Mouse (Mus musculus): ENCODE results near the gene Ankrd36. TPM values are rescaled to one million over a fixed set of nuclear protein-coding genes. Genes with fewer than 3 reads are reported as not detected.
A peak's percentile ranks its signal among the peaks of the same experiment; 100 is the strongest.

Ankrd36 gene
- total and polyA plus RNA-seq, 2 experiments from 2014 or later: not detected

DNA sequence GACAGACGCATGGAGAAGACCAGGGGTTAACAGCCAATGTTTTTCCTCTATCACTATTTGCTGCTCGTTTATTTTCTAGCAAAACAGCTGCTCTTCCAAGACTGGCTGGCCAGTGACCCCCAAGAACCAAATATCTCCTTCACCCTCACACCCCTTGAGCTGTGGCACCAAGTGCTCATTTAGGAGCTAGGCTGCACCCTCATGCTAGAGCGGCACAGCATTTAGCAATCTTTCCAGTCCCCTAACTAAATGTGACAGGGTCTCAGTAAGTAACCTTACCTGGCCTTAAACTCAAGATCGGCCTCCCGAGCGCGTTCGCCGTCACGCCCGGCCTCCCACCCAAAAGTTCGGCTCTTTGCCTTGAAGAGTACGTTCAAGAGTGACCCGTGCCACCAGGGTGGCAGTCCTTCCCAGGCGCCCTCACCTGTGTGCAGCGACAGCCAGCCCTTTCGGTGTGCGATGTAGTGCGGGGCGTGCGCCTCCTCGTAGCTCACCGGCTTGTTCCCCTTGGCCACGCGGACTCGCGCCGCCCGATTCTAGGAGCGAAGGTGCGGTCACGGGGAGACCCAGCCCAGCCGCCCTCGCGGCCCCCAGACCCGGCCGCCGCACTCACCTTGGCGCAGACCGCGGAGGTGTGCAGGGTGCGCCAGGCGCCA lies 137.5 kb downstream of the Ankrd36 start:
- peaks cover 8% of the 10 kb centered on the region; the same call in 1 of the 2 replicates for H3K36me3 ChIP-seq (ENCODE audit: insufficient read depth, low read length)
- peak overlapping the region; percentile 89 for H3K9ac ChIP-seq (replicated peaks; ENCODE audit: low read length)
- H3K27ac ChIP-seq: peak overlapping the region; percentile 83
- no peaks in the 10 kb centered on the region for H3K9me3 ChIP-seq (ENCODE audit: low read length)
- H3K4me1 ChIP-seq (ENCODE audit: insufficient read depth, low read length): peaks cover 6% of the 10 kb centered on the region; the same call in 1 of the 2 replicates
- ATAC-seq (peak; percentile 78), DNase-seq (ENCODE audit: low spot score) (no peak)
- no peak for TF ChIP-seq CTCF (IDR thresholded peaks at IDR 0.05; ENCODE audit: low read depth)
- no peaks in the 10 kb centered on the region for H3K27me3 ChIP-seq (ENCODE audit: insufficient read depth, low read length)
- peak overlapping the region; percentile 81 for H3K4me2 ChIP-seq (ENCODE audit: low read depth, low read length)
- peak overlapping the region; percentile 96 for H3K4me3 ChIP-seq (ENCODE audit: low read length)
- WGBS: under 1% methylated on average over 43 of the region's 43 CpGs

- TF ChIP-seq CTCF (IDR thresholded peaks at IDR 0.05; ENCODE audit: low read depth): no peak
- H3K9ac ChIP-seq (replicated peaks; ENCODE audit: low read length): peak overlapping the region; percentile 89
These were observed 138.3 kb downstream of the Ankrd36 start for GRCm38 (mm10) chr11:5707530-5708353.

GRCm38 (mm10) chr11:5715179-5715578 lies 145.7 kb downstream of the Ankrd36 start:
- no peak for DNase-seq (ENCODE audit: low spot score)
- no peak overlapping the region for H3K27ac ChIP-seq
- no peaks in the 10 kb centered on the region for H3K4me1 ChIP-seq (ENCODE audit: insufficient read depth, low read length)
- ATAC-seq: no peak
- H3K27me3 ChIP-seq (ENCODE audit: insufficient read depth, low read length): no peaks in the 10 kb centered on the region
- H3K4me2 ChIP-seq (ENCODE audit: low read depth, low read length): no peak overlapping the region
- no peak for TF ChIP-seq CTCF (IDR thresholded peaks at IDR 0.05; ENCODE audit: low read depth)
- WGBS: 85% methylated on average over 9 of the region's 9 CpGs
- H3K36me3 ChIP-seq (ENCODE audit: insufficient read depth, low read length): peaks cover 42% of the 10 kb centered on the region
- no peaks in the 10 kb centered on the region for H3K9me3 ChIP-seq (ENCODE audit: low read length)
- H3K4me3 ChIP-seq (ENCODE audit: low read length): no peak overlapping the region
- no peak overlapping the region for H3K9ac ChIP-seq (replicated peaks; ENCODE audit: low read length)

More at GRCm38 (mm10) chr11:5707530-5708353, 138.3 kb downstream of the Ankrd36 start:
- Histone ChIP-seq H3K4me3 (ENCODE audit: low read length) (peak overlapping the region; percentile 96), H3K4me1 (ENCODE audit: insufficient read depth, low read length) (peaks cover 6% of the 10 kb centered on the region; the same call in 1 of the 2 replicates), H3K4me2 (ENCODE audit: low read depth, low read length) (peak overlapping the region; percentile 81), H3K27me3 (ENCODE audit: insufficient read depth, low read length) (no peaks in the 10 kb centered on the region), H3K27ac (peak overlapping the region; percentile 83), H3K36me3 (ENCODE audit: insufficient read depth, low read length) (peaks cover 8% of the 10 kb centered on the region; the same call in 1 of the 2 replicates), H3K9me3 (ENCODE audit: low read length) (no peaks in the 10 kb centered on the region)
- DNase-seq (ENCODE audit: low spot score) (peak; percentile 95), ATAC-seq (peak; percentile 97)
- 20% methylated on average over 49 of the region's 50 CpGs for WGBS

DNA sequence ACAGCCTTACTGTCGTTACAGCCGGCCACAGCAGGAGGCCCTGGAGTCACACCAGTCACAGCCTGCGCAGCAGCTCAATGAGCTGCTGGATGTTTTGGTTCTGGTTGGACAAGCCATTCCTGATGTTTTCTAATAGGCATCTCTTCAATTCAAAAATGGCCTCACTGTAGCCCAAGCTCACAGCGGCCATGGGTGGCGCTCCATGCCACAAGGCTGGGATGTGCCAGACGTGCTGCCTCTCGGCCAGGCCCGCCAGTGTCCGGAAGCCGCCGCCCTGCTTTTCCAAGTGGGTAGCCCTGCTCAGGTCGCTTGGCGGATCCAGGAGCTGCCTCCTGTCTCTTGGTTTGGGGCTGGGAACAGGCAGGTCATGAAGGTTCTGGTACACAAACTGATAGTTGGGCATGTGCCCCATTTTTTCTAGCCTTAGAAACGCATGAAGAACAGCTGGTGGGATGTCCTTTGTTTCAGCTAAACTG lies 146.2 kb downstream of the Ankrd36 start, which contains the start of gene Mrps24:
Gene Mrps24, minus strand, starts transcription at position 51 of the 476 bp plus-strand sequence.
- H3K4me2 ChIP-seq (ENCODE audit: low read depth, low read length): no peak within 1 kb of the TSS
- H3K4me3 ChIP-seq (ENCODE audit: low read length): no peak within 1 kb of the TSS
- H3K27ac ChIP-seq: no peak within 1 kb of the TSS
- H3K4me1 ChIP-seq (ENCODE audit: insufficient read depth, low read length): no peaks in the 10 kb centered on the region
- DNase-seq (ENCODE audit: low spot score) (no peak), ATAC-seq (no peak; the same call in 1 of the 2 replicates)
- H3K9me3 ChIP-seq (ENCODE audit: low read length): no peaks in the 10 kb centered on the region
- WGBS: 84% methylated on average over 14 of the region's 14 CpGs
- H3K9ac ChIP-seq (replicated peaks; ENCODE audit: low read length): no peak within 1 kb of the TSS
- peaks cover 42% of the 10 kb centered on the region for H3K36me3 ChIP-seq (ENCODE audit: insufficient read depth, low read length)
- TF ChIP-seq CTCF (IDR thresholded peaks at IDR 0.05; ENCODE audit: low read depth): no peak
- no peaks in the 10 kb centered on the region for H3K27me3 ChIP-seq (ENCODE audit: insufficient read depth, low read length)

DNA sequence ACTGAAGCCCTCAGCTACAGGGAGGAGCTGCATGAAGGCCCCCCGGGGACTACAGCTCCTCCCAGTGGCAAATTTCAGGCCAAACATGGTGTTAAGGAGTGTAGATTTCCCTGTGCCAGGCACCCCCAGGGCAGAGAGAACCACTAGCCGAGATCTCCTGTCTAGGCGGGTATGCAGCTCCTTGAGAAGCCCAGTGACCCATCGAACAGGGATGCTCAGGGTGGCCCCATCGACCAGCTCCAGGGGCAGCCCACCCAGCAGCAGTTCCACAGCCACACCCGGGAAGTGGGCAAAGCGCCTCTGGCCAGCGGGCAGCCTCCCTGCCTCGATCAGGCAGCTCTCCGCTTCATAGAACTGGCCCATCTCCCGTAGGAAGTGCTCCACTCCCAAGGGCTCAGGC lies 146.8 kb downstream of the Ankrd36 start:
- ATAC-seq (no peak), DNase-seq (ENCODE audit: low spot score) (no peak)
- H3K9ac ChIP-seq (replicated peaks; ENCODE audit: low read length): no peak overlapping the region
- no peak overlapping the region for H3K4me3 ChIP-seq (ENCODE audit: low read length)
- no peaks in the 10 kb centered on the region for H3K27me3 ChIP-seq (ENCODE audit: insufficient read depth, low read length)
- no peaks in the 10 kb centered on the region for H3K9me3 ChIP-seq (ENCODE audit: low read length)
- 90% methylated on average over 11 of the region's 11 CpGs for WGBS
- no peak overlapping the region for H3K4me2 ChIP-seq (ENCODE audit: low read depth, low read length)
- H3K36me3 ChIP-seq (ENCODE audit: insufficient read depth, low read length): peaks cover 42% of the 10 kb centered on the region
- no peaks in the 10 kb centered on the region for H3K4me1 ChIP-seq (ENCODE audit: insufficient read depth, low read length)
- H3K27ac ChIP-seq: no peak overlapping the region
- no peak for TF ChIP-seq CTCF (IDR thresholded peaks at IDR 0.05; ENCODE audit: low read depth)

- H3K4me2 ChIP-seq (ENCODE audit: low read depth, low read length): no peak overlapping the region
- H3K27me3 ChIP-seq (ENCODE audit: insufficient read depth, low read length): no peaks in the 10 kb centered on the region
- H3K4me1 ChIP-seq (ENCODE audit: insufficient read depth, low read length): no peaks in the 10 kb centered on the region
- WGBS: 94% methylated on average over 34 of the region's 34 CpGs
- DNase-seq (ENCODE audit: low spot score): no peak
- no peak overlapping the region for H3K4me3 ChIP-seq (ENCODE audit: low read length)
- no peak for TF ChIP-seq CTCF (IDR thresholded peaks at IDR 0.05; ENCODE audit: low read depth)
- no peak overlapping the region for H3K9ac ChIP-seq (replicated peaks; ENCODE audit: low read length)
- H3K9me3 ChIP-seq (ENCODE audit: low read length): no peaks in the 10 kb centered on the region
- no peak overlapping the region for H3K27ac ChIP-seq
- H3K36me3 ChIP-seq (ENCODE audit: insufficient read depth, low read length): peaks cover 42% of the 10 kb centered on the region
- no peak for ATAC-seq
These were observed 147.6 kb downstream of the Ankrd36 start for GRCm38 (mm10) chr11:5716938-5717705.
